Mouse (Mus musculus) megakaryocyte, embryonic 14.5 days (primary cell): ENCODE measurements at regions not wholly inside any gene's neighbourhood (a gene's known extent, or its start where the extent isn't known, plus 50 kb on each side); places are given as distances from the start of the nearest gene placed in this dataset.

Experiments
- FLI1 ChIP-seq: IDR thresholded peaks from 2 replicates; pipeline ENCODE4 v1.6.1; 2012; ENCODE audit warnings: low read length, inconsistent platforms, mixed read lengths
- GATA1 ChIP-seq: IDR thresholded peaks from 3 replicates; pipeline ENCODE4 v1.6.1; 2012; ENCODE audit warnings: mixed read lengths, low read length, inconsistent platforms, borderline replicate concordance

- TF ChIP-seq FLI1 (no peak), GATA1 (no peak)
Measured at GRCm38 (mm10) chr1:43375851-43376250, 68.5 kb upstream of the Nck2 start.
